Mouse (Mus musculus) cerebellum, postnatal 36 days (tissue): Measurements from ENCODE around the gene Phldb2.

Experiments used
- DNase-seq, 2 experiments: peaks; one replicate each; pipeline ENCODE4 v3.0.0; 2021 to 2022; ENCODE audit warnings: mixed read lengths in 2 of 2

Gene Phldb2

DNA sequence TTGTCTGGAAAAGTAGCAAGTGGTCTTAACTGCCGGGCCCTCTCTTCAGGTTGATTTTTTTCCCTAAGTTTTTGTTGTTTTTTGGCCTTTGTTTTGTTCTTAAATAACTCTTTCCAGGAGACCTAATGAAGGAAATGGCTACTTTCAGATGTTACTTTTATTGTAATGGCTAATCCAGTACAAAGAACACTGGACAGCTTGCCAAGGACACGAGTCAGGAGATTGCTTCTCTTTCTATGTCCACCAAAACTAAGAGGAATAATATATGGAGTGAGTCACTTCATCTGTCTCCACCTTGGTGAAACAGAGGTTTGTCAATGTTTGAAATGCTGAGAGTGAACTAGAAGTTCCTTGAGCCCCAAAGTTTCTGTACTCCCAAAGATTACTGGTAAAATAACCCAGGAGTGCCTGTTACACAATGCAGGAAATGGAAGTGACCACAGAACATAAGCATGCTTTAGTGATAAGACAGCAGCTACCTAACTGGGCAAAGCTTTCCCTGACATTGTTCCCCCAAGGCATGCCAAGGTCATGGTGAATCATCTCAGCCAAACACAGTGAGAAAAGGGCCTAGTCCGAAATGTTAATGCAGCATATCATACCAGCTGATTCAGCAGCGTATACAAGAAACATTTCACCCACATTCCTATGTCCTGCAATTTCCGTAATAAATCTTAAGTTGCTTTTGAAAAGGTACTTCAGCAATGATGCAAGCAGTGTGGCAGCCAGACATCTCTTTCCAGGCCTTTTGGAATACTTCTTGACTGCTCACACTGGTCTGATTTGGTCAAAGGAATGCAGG is 115.7 kb downstream of the Phldb2 start:
- DNase-seq = no peak

DNA sequence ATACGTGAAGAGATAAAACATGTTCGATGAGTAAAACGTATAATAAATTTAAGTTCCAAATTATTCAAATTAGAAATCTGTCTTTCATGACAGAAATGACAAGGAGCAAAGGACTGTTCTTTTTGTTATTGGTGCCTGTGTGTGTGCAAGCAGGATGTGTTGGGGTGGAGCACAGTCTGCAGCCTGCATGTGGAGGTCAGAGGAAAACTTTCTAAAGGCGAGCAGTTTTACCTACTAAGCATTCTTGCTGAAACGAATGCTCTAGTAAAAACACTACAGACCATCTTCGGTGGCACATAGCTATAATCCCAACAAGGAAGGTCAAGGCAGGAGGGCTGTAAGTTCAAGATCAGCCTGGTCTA is 120.7 kb downstream of the Phldb2 start:
- DNase-seq = no peak

DNA sequence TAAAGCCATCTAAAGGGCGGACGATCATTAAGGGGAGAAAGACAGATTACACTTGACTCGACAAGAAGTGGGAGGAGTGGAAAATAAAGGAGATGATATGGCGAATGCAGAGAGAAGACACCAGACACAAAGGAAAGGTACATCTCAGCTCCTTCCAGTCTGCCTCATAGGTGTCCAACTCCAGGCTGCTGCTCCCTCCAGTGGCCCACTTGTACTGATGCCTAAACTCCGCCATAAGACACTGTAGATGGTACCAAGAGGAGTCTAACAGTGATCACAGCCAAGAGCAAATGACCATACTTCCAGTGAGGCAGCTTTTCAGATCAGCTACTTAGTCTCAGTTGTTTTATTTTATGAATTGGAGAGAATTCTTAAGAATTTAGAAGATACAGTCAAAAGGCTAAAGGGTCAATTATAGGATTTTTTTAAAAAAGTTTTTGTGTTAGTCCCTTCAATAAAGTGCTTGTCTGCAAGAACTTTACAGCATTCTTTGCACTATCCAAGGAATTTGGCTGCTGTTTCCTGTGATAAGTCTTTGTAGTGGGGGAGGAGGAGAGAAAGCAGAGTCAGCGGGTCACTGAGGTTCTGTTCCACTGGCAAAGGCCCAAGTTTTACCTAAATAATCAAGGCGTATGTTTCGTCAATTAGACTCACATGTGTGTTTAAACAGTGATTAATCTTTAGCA is 121.2 kb downstream of the Phldb2 start:
- DNase-seq = no peak

DNA sequence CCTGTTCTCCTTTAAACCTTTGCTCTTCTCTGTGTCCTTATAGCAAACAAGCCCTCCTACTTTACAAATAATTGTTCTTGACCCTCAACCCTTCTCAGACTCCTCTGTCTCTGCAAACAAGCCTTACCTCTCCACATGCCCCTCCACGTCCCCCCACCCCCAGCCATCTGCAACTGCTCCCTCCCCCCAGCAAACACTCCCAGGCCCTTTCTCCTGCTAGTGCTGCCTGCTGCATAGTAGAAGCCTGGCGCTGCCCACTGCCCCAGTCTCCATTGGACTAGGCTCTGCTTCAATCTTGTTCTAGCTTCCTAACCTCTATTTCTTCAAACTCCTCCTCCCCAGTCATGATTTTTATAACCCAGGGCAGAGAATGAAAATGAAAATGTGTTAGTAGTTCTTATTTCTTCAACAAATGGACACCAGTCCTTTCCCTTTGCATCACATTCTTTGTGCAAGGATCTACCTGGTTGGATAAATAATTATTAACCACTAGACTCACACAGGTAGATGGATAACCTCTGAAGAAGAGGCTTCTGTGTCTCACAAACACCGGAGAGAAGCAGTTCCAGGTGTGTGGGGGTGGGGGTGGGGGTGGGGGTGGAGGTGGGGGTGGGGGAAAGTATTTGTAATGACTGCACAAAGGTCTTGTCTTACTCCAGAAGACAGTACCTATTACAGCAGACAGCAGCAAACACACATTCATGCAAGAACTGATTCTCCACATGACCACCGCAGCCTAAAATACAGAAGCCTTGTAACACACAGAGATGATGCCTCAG is 122.1 kb downstream of the Phldb2 start:
- no peak for DNase-seq

DNA sequence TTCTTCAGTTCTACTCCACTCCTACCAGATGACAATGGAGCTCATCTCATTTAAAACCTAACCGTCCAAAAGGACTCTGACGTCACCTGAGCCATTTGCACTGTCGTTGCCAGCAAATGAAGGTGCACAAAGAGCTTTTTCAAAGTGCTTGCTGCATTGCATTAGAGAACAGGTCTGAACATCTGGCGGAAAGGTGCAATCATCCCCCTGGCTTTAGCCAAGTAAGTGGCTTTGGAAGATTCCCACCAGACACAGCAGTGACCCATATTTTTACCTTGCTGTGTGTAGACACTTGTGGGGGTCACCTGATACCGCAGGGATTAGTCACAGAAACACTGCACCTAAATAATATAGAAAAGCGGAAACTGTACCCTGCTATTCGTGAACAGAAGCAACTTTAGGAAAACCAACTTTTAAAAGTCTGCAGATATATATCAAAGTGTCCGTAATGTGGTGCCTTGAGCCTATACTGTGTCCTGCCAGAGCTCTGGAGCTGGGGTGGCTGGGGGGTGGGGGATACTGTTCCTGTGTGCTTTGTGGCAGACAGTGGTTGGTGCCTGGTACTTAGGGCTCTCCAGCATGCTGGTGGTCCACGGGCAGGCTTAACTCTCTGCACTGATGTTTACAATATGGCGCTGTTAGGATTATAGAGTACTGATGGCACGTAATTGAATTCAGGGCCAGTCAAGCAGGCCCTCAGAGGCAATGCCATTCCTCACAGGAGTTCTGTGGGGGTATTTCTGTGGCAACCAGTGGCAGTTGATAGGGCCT is 123.1 kb downstream of the Phldb2 start:
- no peak for DNase-seq

DNA sequence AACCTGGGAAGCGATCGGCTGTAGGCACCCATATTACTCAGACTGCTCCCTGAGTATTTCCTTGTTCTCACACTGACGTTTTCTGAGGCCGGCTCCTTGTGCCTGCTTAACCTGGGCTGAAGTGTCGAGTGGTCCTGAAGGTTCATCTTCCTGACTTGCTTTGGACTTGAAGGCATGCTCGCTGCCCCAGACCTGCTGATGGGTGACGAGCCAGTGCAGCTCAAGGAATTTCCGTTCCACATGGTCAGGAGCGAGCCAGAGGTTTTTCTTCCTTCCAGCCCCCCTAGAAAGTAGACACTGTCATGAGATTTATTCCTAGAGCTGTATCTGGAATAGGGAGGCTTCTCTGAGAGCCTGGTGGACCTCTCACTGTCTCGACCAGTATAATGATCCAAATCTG is 128.1 kb downstream of the Phldb2 start:
- no peak for DNase-seq

DNA sequence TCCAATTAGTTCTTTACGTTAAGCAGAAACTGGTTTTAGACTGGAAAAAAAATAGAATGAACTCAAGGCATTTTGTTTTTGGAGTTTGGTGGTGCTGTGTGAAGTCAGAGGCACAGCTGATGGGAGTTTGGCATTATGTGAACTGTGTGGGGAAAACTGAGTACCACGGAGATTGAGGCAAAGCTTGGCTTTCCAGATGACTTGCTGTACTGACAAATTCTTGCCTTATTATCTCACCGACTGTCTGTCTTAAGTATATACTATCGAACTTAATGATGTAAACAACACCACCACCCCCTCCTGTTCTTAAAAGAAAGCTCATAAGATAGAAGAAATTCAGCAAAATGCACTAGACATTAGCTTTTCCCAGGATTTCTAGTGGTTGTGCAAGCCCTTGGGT is 129.4 kb downstream of the Phldb2 start:
- no peak for DNase-seq

DNA sequence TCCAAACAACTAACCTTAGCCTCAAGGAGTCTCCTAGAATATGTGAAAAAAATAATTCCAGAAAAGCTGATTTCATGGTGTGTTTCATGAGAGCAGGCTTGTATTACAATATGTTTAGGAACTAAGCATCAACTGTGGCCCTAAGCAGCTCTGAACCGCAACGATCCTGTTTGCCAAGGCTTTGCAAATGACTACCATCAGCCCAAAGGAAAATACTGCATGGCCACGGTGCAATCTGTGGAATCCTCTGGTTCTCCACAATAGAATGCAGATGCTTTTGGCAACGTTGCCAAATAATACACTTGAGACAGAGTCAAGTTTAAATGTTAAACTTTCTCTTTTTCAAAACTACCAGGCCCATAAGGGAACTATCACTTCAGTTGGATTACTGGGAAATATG is 133.5 kb downstream of the Phldb2 start:
- DNase-seq = no peak

DNA sequence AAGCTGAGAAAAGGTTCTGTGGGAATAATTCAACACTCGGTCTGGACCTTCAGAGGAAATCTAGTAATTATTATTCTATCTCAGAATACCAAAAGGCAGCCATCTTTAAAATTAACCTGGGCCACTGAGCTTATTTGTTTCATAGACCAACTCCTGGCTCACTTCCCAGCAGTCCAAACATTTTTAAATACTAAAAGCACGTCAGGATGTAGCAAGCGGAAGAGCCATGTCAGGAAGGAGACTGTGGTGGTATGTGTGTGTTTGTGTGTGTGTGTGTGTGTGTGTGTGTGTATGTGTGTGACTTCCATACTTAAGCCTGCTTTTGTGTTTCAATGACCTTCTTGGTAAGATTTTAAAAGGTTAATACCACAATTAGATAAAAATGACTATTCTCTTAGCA is 135.6 kb downstream of the Phldb2 start:
- no peak for DNase-seq

DNA sequence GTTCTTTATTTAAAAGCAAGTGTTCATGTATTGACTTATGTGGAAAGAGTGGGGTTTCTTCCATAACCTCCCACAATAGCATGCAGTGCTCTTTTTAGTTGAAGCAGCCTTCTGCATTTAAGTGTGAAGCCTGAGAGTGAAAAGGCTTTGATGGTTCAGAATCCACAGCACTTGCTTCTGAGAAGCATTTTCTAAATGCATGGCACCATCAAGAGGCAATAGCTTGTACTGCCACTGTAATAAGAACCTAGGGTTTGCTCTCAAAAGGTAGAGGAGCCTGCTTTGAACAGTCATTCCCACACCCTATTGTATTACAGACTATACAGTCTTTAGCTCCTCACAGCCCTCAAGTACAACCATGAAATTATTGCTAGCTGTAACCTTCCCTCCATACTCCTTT is 136.7 kb downstream of the Phldb2 start:
- peak in 1 of 2 experiments; percentile 36 for DNase-seq

DNA sequence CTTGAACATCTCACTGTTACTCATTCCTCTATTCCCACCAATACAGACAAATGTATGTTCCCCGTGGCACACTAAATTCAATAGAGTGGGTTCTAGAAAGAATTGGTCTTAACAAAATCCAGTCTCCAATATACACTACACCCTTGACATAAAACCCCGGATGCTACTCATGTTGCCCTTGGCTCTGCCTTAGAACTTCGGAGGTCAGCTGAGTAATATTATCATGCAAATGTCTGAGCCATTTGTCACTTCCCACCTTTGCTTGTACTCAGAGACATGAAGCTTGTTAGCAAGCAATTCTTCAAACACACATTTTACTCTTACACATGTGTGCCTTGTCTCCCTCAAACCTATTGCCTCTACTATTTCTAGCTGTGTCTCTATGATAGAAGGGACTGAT is 138.8 kb downstream of the Phldb2 start:
- no peak for DNase-seq

DNA sequence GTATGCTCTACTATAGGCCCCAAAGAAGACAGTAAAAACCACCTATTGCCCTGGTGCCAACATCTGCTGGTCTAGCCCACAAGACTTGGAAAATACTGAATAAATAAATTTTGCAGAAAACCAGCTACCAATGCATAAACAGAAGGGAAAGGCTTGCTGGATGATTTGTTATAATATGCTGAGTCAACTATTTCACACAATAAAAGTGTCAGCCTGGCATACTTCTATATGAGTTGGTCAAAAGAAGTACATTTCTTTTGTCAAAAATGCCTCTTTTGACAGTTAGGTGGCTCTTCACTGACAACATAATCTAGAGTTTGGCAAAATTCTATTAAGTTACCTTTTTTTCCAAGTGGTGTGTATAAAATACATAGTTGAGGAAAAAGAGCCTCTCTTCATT is 141.6 kb downstream of the Phldb2 start:
- no peak for DNase-seq

DNA sequence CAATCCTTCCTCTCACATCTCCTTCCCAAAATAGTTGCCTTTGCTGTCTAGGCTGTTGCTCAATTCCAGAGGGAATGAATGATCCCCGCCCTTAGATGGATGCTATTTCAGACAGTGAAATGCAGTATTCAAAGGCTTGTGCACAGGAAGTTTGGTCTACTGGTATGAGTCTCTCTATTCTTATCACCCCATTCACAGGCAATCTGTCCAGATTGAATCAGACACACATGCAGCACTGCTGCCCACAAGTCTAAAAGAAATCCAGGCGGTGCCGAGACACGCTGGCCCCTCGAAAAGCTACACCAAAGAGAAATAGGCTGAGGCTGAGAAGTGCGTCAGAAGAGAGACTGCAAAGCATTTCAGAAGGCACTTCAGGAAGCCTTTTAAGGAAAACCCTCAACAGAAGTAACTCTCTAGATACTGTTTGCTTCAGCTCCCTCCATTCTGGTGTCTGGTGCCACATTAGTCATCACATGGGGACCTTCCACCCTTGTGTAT is 142.5 kb downstream of the Phldb2 start:
- no peak for DNase-seq

DNA sequence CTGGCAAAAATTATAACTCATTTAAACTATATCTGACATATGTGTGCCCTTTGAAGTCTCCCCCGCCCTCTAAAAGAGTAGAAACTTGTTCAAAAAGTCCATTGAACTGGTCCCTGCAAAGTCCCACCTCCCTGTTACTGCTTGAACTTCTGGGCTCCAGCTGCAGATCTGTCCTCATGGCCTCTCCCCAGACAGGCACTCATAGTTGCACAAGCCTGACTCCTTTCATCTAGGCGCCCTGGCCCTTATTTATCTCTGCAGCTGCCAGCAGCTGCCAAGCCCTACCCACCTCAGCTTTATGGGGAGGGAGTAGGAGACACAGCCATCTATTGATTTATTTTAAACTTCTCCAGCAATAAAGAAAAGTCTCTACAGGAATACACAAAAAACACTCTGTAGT is 143.2 kb downstream of the Phldb2 start:
- DNase-seq = no peak

DNA sequence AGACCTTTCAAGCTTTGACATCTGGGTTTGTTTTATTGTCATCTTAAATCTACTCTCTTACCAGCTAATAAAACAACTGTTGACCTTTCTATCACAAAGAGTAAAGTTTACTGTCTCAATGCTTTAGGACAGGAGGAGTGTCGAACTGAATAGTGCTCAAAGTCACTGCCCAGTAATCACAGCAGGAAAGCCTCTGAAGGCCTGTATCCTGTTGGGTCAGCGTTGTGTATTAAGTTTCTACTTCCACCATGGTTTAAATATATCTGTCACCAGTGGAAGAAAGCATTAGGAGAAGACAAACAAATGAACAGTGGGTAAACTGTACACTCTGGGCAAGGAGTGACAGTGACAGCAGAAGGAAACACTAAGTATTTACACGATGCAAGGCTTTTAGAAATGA is 148.7 kb downstream of the Phldb2 start:
- no peak for DNase-seq

DNA sequence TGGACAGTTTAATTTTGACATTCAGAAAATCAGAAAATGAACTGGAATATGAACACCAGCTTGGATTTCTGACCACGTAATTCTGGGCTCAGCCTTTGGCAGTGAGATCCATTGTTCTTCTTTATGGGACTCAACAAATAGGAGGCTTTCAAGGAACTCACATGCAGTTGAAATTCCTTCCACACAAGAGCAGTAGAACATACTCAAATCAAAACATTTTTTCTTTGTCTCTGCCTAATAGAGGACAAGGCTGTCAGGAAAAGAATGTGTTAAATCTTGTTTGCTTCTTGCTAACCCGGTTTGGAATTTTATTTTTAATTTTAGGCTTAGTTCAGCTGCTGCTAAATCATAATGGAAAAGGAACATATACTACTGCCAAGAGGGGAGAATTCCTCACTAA is 153.0 kb downstream of the Phldb2 start:
- DNase-seq = no peak

DNA sequence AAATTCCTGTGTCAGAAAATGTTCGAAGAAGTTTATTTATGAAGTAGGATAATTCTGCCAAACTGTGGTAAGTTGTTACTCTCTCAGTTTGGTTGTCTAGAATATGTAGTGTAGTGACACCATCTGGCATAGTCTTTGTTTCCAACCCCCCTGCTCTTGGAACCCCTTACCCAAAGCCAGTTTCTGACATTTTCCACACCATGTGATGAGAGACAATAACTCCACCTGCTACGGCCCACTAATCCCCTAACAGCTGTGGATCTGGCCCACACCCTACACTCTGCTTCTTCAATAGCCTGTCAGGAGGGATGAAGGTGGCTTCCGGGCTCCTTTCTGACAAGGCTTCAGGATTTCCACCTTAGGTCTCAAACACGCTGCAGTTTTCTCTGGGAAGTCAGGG is 154.2 kb downstream of the Phldb2 start:
- no peak for DNase-seq

DNA sequence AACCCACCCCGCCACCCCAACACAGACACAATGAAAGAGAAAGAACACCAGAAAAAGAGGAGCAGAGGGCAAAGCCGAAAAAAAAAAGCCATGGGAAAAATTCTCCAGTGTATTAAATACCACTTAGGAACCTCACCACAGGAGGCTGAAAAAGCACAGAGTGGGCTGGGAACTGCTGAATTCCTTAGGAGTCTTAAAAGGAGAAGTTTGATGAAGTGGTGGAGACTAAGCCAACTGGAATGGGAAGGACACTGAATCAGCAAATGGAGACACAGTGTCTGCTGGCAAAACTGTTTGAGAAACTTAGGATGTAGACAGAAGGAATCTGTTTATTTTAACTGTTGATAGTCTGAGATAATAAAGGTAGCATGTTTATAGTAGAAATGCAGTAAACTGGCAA is 154.8 kb downstream of the Phldb2 start:
- DNase-seq = no peak

DNA sequence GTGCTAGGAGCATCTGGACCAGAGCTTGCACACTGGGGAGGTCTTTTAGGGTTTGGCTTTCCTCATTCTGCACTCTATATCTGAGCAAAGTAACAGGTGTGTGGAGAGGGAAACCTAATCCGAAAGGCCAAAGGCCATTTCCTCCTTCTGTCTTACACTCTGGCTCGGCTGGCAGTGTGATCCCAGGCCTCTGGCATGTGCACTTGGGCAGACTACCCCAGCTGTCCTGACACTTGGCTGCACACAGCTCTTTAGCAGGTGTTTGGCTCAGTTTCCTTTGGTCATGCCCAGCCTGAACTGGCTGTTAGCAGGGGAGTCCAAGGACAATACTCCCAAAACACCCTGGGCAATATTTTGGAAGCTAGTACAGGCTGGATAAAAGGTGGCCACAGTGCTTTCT is 156.6 kb downstream of the Phldb2 start:
- DNase-seq = no peak

DNA sequence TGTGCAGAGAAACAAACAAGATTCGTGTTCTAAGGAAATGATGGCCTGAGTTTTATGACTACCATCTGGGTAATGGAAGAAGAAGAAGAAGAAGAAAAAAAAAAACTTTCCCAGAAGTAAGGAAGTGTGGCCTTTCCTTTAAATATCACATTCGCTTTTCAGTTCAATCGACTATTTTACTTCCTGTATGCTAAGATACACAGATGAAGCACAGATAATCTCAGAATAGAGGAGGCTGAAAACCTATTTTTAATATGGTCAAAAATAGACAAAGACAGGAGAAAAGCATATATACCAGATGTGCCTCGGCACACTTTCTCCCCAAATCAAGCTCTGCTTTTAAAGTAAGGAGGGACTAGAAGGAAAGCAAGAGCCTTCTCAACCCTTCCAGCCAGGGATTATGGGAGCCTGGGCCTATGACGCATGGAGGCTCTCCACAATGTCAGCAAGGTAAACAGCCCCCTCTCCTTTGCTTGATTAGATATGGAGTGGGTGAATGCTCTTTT is 158.2 kb downstream of the Phldb2 start:
- no peak for DNase-seq

DNA sequence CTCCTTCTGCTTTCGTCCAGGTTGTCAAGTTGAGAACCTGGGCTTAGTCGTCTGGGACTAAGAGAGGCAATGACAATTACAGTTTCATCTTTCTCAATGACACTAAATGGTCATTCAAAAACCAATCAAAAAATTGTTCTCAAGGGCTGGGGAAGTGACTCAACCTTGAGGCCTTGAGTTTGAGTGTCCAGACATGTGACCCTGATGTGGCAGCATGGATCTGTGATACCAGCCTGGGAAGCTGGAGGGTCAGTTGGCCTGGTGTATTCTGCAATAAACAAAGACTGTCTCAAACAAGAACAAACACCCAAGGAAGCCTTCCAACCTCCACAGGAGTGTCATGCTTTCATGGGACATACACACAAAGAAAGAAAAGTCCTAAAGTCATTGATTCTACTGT is 160.6 kb downstream of the Phldb2 start:
- DNase-seq = no peak

DNA sequence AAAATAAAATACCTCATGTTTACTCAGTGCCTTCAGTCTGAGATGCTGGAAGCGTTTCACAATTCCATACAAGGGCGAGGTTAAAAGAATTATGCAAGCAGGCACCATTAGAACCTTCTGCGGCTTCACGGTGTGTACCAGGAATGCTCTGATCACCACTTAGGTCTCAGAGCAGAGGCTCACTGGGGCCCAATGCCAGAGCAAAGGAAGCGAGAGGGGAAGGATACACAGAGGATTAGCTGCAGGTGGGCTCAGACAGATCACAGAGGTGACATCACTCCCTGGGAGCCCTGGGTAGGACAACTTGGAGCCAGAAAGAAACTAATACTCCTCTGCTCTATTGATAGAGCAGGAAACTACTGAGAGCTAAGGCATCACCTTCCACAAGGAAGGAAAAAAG is 162.1 kb downstream of the Phldb2 start:
- peak; percentile 24 to 38 for DNase-seq

DNA sequence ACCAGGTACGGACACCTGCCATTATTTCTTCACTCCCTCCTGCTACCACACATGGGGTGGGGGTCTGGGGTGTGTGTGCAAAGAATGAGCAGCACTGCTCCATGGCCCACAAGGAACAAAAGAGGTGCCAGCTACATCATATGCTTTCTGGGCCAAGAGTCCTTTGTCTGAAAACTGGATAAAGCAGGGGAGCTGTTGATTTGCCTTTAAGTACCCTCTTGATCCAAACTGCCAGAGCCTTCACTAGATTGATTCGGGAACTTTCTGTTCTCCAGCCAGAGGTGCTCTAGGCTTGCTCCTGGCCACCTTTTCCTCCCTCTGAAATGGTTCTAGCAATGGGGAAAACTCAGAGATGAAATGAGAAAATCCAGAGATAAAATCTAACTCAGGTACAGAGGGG is 164.1 kb downstream of the Phldb2 start:
- no peak for DNase-seq
